Mouse (Mus musculus) urinary bladder, adult 2 months (tissue): ENCODE results near the gene Ifitm7. TPM values are rescaled to one million over a fixed set of nuclear protein-coding genes. Genes with fewer than 3 reads are reported as not detected.
"Not testable (repeated sequence)": the region's sequence is repeated elsewhere in the genome, so short reads cannot be mapped to it uniquely, and the experiment has no call there.

Experiments used
- DNase-seq: peaks from one replicate; pipeline ENCODE4 v3.0.0; 2022; ENCODE audit warnings: low spot score
- polyA plus RNA-seq: library from polyadenylated mRNA; depleted of rRNA; stranded (reverse); fragments of >200 nt; gene quantifications from 2 replicates; pipeline ENCODE4 v1.2.3, GENCODE M21; 2012; rRNA removed

Gene Ifitm7
- polyA plus RNA-seq, 1 experiment: not detected

GRCm38 (mm10) chr16:13981726-13982125, 5.0 kb downstream of the Ifitm7 start:
- not testable (repeated sequence) for DNase-seq

- DNase-seq: not testable (repeated sequence)
These were observed 9.7 kb downstream of the Ifitm7 start for GRCm38 (mm10) chr16:13977026-13977425.

GRCm38 (mm10) chr16:13976358-13976896, 10.3 kb downstream of the Ifitm7 start:
- DNase-seq: not testable (repeated sequence)

- DNase-seq: no peak
These were observed 14.6 kb downstream of the Ifitm7 start for GRCm38 (mm10) chr16:13972051-13972450.

- DNase-seq: no peak
These were observed 17.6 kb downstream of the Ifitm7 start for GRCm38 (mm10) chr16:13969096-13969495.

GRCm38 (mm10) chr16:13962053-13962452, 24.6 kb downstream of the Ifitm7 start:
- DNase-seq: no peak

GRCm38 (mm10) chr16:13951245-13951644, 35.4 kb downstream of the Ifitm7 start:
- DNase-seq: no peak

GRCm38 (mm10) chr16:13946306-13946705, 40.4 kb downstream of the Ifitm7 start:
- DNase-seq: no peak

GRCm38 (mm10) chr16:13945153-13945552, 41.5 kb downstream of the Ifitm7 start:
- no peak for DNase-seq

- no peak for DNase-seq
These were observed 41.9 kb downstream of the Ifitm7 start for GRCm38 (mm10) chr16:13944752-13945151.

- DNase-seq: no peak
These were observed 42.5 kb downstream of the Ifitm7 start for GRCm38 (mm10) chr16:13944178-13944577.

GRCm38 (mm10) chr16:13940847-13941395, 45.8 kb downstream of the Ifitm7 start:
- peak; percentile 25 for DNase-seq

GRCm38 (mm10) chr16:13940139-13940846, 46.4 kb downstream of the Ifitm7 start:
- DNase-seq: peak; percentile 33

Other genes starting within 250 kb of the Ifitm7 start
- gene Rrn3, start 206.2 kb downstream of the Ifitm7 start, polyA plus RNA-seq: 21.9 and 24.7 TPM in 2 replicates
- gene Ntan1, start 168.0 kb downstream of the Ifitm7 start, polyA plus RNA-seq: 98.6 and 103 TPM in 2 replicates
- 80.6 and 108 TPM in 2 replicates for gene Pdxdc1, start 83.8 kb downstream of the Ifitm7 start, polyA plus RNA-seq
- gene Mpv17l, start 83.7 kb downstream of the Ifitm7 start, polyA plus RNA-seq: 3.9 TPM in 2 replicates
- gene 2900011O08Rik, start 284 bp downstream of the Ifitm7 start, polyA plus RNA-seq: 0.17 and 0.25 TPM in 2 replicates
- gene Nde1, start 176.4 kb upstream of the Ifitm7 start, polyA plus RNA-seq: 45.3 and 48.5 TPM in 2 replicates
- 15.0 and 22.5 TPM in 2 replicates for gene Marf1, start 176.5 kb upstream of the Ifitm7 start, polyA plus RNA-seq